Mouse (Mus musculus): ENCODE data around the gene Wwox. TPM values are rescaled to one million over a fixed set of nuclear protein-coding genes. Genes with fewer than 3 reads are reported as not detected.

The Wwox gene
- total RNA-seq, 1 experiment, result 12.5 TPM

GRCm38 (mm10) chr8:114956377-114957168, 517.1 kb downstream of the Wwox start:
- H3K9me3 ChIP-seq (ENCODE audit: control insufficient read depth, insufficient read depth, low read depth, low read length), result no peaks in the 10 kb centered on the region
- no peak for TF ChIP-seq ZC3H11A (IDR thresholded peaks at IDR 0.05; ENCODE audit: borderline replicate concordance, low read depth, low read length)
- H3K4me1 ChIP-seq (ENCODE audit: control insufficient read depth in 2 of 2, insufficient read depth in 2 of 2, low read length in 2 of 2, poor library complexity in 1 of 2), result no peaks in the 10 kb centered on the region
- no peak overlapping the region for H3K4me3 ChIP-seq (ENCODE audit: insufficient read depth in 1 of 2, low read depth in 1 of 2, low read length in 2 of 2, poor library complexity in 1 of 2, severe bottlenecking in 1 of 2)
- no peak for DNase-seq (ENCODE audit: low read depth, low spot score)
- H3K36me3 ChIP-seq (ENCODE audit: control insufficient read depth, insufficient read depth, low read length, poor library complexity, severe bottlenecking), result no peaks in the 10 kb centered on the region
- H3K9ac ChIP-seq (ENCODE audit: insufficient read depth, low read depth, low read length, poor library complexity, severe bottlenecking), result no peak overlapping the region
- in situ Hi-C loops (cut with MboI; ENCODE audit: low sequenced_read_pairs in 2 of 2, unreplicated experiment in 2 of 2), result no loop called here
- no peak overlapping the region for H3K27ac ChIP-seq (ENCODE audit: insufficient read depth, low read depth, low read length, poor library complexity, severe bottlenecking)

- TF ChIP-seq ZNF384 (IDR thresholded peaks at IDR 0.05; ENCODE audit: low read depth, low read length) (no peak), HCFC1 (IDR thresholded peaks at IDR 0.05; ENCODE audit: borderline replicate concordance, insufficient read depth, low read length) (no peak), MAFK (IDR thresholded peaks at IDR 0.05; ENCODE audit: insufficient read depth, low read depth, low read length) (no peak), CHD2 (IDR thresholded peaks at IDR 0.05; ENCODE audit: low read depth, low read length) (no peak), ZC3H11A (IDR thresholded peaks at IDR 0.05; ENCODE audit: borderline replicate concordance, low read depth, low read length) (no peak)
- no peak overlapping the region for H3K27ac ChIP-seq (ENCODE audit: insufficient read depth, low read depth, low read length, poor library complexity, severe bottlenecking)
- in situ Hi-C loops (cut with MboI; ENCODE audit: low sequenced_read_pairs in 2 of 2, unreplicated experiment in 2 of 2), result no loop called here
- DNase-seq (ENCODE audit: low read depth, low spot score), result no peak
- H3K36me3 ChIP-seq (ENCODE audit: control insufficient read depth, insufficient read depth, low read length, poor library complexity, severe bottlenecking), result no peaks in the 10 kb centered on the region
- no peak overlapping the region for H3K4me3 ChIP-seq (ENCODE audit: insufficient read depth in 1 of 2, low read depth in 1 of 2, low read length in 2 of 2, poor library complexity in 1 of 2, severe bottlenecking in 1 of 2)
- no peaks in the 10 kb centered on the region for H3K4me1 ChIP-seq (ENCODE audit: control insufficient read depth in 2 of 2, insufficient read depth in 2 of 2, low read length in 2 of 2, poor library complexity in 1 of 2)
- no peak overlapping the region for H3K9ac ChIP-seq (ENCODE audit: insufficient read depth, low read depth, low read length, poor library complexity, severe bottlenecking)
- H3K9me3 ChIP-seq (ENCODE audit: control insufficient read depth, insufficient read depth, low read depth, low read length), result no peaks in the 10 kb centered on the region
Measured at GRCm38 (mm10) chr8:114958437-114959107, 519.1 kb downstream of the Wwox start.

DNA sequence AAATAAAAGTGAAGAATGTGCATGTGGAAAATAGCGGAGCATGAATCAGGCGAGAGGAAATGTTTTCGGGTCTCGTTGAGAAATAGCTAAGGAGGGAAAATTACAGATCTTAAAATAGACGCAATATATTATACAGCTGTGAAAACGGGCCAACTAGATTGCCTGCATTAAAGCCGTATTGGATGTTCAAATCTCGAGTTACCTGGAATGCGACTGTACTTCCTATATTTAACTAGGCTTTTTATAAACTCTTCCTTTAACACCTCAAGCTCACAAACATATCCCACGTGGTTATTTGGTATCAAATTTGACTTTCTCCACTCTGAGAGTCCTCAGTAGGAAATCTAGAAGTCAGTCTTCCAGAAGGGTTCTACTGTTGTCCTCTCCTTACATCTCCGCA, 520.0 kb downstream of the Wwox start:
- Histone ChIP-seq H3K27ac (ENCODE audit: insufficient read depth, low read depth, low read length, poor library complexity, severe bottlenecking) (no peak overlapping the region), H3K9ac (ENCODE audit: insufficient read depth, low read depth, low read length, poor library complexity, severe bottlenecking) (no peak overlapping the region), H3K4me3 (ENCODE audit: insufficient read depth in 1 of 2, low read depth in 1 of 2, low read length in 2 of 2, poor library complexity in 1 of 2, severe bottlenecking in 1 of 2) (no peak overlapping the region), H3K36me3 (ENCODE audit: control insufficient read depth, insufficient read depth, low read length, poor library complexity, severe bottlenecking) (no peaks in the 10 kb centered on the region), H3K4me1 (ENCODE audit: control insufficient read depth in 2 of 2, insufficient read depth in 2 of 2, low read length in 2 of 2, poor library complexity in 1 of 2) (no peaks in the 10 kb centered on the region), H3K9me3 (ENCODE audit: control insufficient read depth, insufficient read depth, low read depth, low read length) (no peaks in the 10 kb centered on the region)
- TF ChIP-seq ZNF384 (IDR thresholded peaks at IDR 0.05; ENCODE audit: low read depth, low read length) (no peak), HCFC1 (IDR thresholded peaks at IDR 0.05; ENCODE audit: borderline replicate concordance, insufficient read depth, low read length) (no peak), ZC3H11A (IDR thresholded peaks at IDR 0.05; ENCODE audit: borderline replicate concordance, low read depth, low read length) (no peak), CHD2 (IDR thresholded peaks at IDR 0.05; ENCODE audit: low read depth, low read length) (no peak), MAFK (IDR thresholded peaks at IDR 0.05; ENCODE audit: insufficient read depth, low read depth, low read length) (no peak)
- in situ Hi-C loops (cut with MboI; ENCODE audit: low sequenced_read_pairs in 2 of 2, unreplicated experiment in 2 of 2), result no loop called here
- no peak for DNase-seq (ENCODE audit: low read depth, low spot score)

DNA sequence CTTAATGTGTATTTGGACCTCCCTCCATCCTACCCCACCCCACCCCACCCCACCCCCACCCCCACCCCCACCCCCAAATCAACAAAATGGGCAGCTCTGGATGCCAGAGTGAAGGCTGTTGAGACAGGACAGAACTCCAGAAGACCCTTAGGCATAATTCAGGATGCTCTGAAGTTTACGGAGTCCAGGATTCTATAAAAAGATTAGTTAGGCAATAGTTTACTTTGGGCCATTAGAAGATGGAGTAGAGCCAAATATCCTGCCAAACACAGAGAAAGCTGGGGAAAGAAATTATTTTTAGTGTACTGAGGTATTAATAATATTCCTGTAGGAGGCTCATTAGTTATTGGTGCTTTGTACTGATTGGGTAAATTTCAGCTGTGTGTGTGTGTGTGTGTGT, 523.0 kb downstream of the Wwox start:
- no peak for DNase-seq (ENCODE audit: low read depth, low spot score)
- Histone ChIP-seq H3K9me3 (ENCODE audit: control insufficient read depth, insufficient read depth, low read depth, low read length) (no peaks in the 10 kb centered on the region), H3K9ac (ENCODE audit: insufficient read depth, low read depth, low read length, poor library complexity, severe bottlenecking) (no peak overlapping the region), H3K4me1 (ENCODE audit: control insufficient read depth in 2 of 2, insufficient read depth in 2 of 2, low read length in 2 of 2, poor library complexity in 1 of 2) (no peaks in the 10 kb centered on the region), H3K27ac (ENCODE audit: insufficient read depth, low read depth, low read length, poor library complexity, severe bottlenecking) (no peak overlapping the region), H3K4me3 (ENCODE audit: insufficient read depth in 1 of 2, low read depth in 1 of 2, low read length in 2 of 2, poor library complexity in 1 of 2, severe bottlenecking in 1 of 2) (no peak overlapping the region), H3K36me3 (ENCODE audit: control insufficient read depth, insufficient read depth, low read length, poor library complexity, severe bottlenecking) (no peaks in the 10 kb centered on the region)
- no peak for TF ChIP-seq CHD2 (IDR thresholded peaks at IDR 0.05; ENCODE audit: low read depth, low read length)
- TF ChIP-seq HCFC1 (IDR thresholded peaks at IDR 0.05; ENCODE audit: borderline replicate concordance, insufficient read depth, low read length), result no peak
- TF ChIP-seq ZNF384 (IDR thresholded peaks at IDR 0.05; ENCODE audit: low read depth, low read length), result no peak
- TF ChIP-seq ZC3H11A (IDR thresholded peaks at IDR 0.05; ENCODE audit: borderline replicate concordance, low read depth, low read length), result no peak
- no peak for TF ChIP-seq MAFK (IDR thresholded peaks at IDR 0.05; ENCODE audit: insufficient read depth, low read depth, low read length)
- in situ Hi-C loops (cut with MboI; ENCODE audit: low sequenced_read_pairs in 2 of 2, unreplicated experiment in 2 of 2), result no loop called here

Data from ES-E14 (cell line).